Mouse (Mus musculus) liver, embryonic 14 days (tissue): ENCODE data around the gene Gm8267. TPM values are rescaled to one million over a fixed set of nuclear protein-coding genes. Genes with fewer than 3 reads are reported as not detected.

Source experiments
- polyA plus RNA-seq: library from polyadenylated mRNA; depleted of rRNA; stranded (reverse); fragments of >200 nt; gene quantifications from 2 replicates; pipeline ENCODE4 v1.2.3, GENCODE M21; 2012; rRNA removed

Gene Gm8267
- not detected in 2 replicates for polyA plus RNA-seq

DNA sequence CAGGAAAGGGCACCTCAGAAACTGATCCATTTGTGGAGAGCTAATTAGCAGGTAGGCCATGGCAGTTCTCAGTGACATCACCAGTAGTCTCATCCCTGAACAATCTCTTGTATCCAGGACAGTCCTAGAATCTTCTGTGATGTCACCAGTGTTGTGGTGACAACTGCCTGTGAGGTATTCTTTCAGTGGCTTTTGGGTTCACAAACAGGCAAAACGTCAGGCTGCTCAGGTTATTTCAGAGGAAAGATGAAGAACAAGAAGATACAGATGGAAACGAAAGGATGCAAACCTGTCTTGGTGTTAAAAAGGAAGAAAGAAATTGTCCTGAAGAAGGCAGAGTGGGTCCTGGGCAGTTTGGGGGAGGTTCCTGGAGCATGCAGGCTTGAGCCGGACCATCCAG lies at the start of gene Gm8267:
Gene Gm8267, minus strand, starts transcription at position 101 of the 400 bp plus-strand sequence.

DNA sequence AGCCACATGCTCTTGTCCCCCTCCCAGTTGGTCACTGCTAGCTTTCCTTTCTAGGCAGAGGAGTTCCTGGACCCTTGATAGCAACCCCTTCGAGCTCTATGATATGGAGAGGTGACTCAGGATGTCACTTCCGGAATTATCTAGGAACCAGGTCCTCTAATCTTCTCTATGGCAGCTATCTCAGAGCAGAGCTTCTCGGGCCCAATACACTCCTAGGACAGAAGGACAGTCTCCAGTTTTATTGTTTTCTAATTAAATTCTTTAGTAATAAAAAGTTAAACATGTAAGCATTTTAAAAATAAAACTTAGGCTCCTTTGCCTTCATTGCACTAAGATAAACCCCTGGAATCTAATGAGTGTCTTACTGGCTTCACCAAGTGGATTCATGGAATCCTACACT lies 43.8 kb downstream of the Gm8267 start, which contains the start of gene Gm8257:
Gene Gm8257, minus strand, starts transcription at position 101 of the 400 bp plus-strand sequence.

Other genes with a start within 250 kb of the Gm8267 start
- gene Gm17093, start 232.1 kb downstream of the Gm8267 start, polyA plus RNA-seq, result not detected in 2 replicates
- gene Gm8247, start 167.2 kb downstream of the Gm8267 start, polyA plus RNA-seq, result not detected in 2 replicates
- not detected in 2 replicates for gene Gm5624, start 122.4 kb downstream of the Gm8267 start, polyA plus RNA-seq
- gene Gm8257, start 43.9 kb downstream of the Gm8267 start, polyA plus RNA-seq, result not detected in 2 replicates
- 0.01 TPM in 1 of 2 replicates, not detected in the other for gene Ptgdr, start 109.0 kb upstream of the Gm8267 start, polyA plus RNA-seq
- 0.24 and 0.29 TPM in 2 replicates for gene Ptger2, start 237.9 kb upstream of the Gm8267 start, polyA plus RNA-seq